Mouse (Mus musculus): Measurements from ENCODE around the gene Heg1. TPM values are rescaled to one million over a fixed set of nuclear protein-coding genes. Genes with fewer than 3 reads are reported as not detected.

Heg1 gene
- polyA plus RNA-seq, 1 experiment from 2014 or later = 39.8 TPM

GRCm38 (mm10) chr16:33681661-33682060 is 2.5 kb upstream of the Heg1 start:
- Histone ChIP-seq H3K36me3 (ENCODE audit: control insufficient read depth, insufficient read depth, low read length) (no peaks in the 10 kb centered on the region), H3K4me3 (ENCODE audit: low read depth, low read length) (no peak overlapping the region), H3K9me3 (ENCODE audit: control insufficient read depth, low read length) (no peaks in the 10 kb centered on the region), H3K27ac (ENCODE audit: low read depth, low read length) (no peak overlapping the region), H3K9ac (ENCODE audit: low read length) (no peak overlapping the region), H3K4me2 (ENCODE audit: low read depth, low read length, severe bottlenecking) (no peak overlapping the region), H3K27me3 (ENCODE audit: control insufficient read depth, insufficient read depth, low read length) (no peaks in the 10 kb centered on the region), H3K4me1 (replicated peaks; ENCODE audit: control insufficient read depth, insufficient read depth, low read length) (peaks cover 12% of the 10 kb centered on the region)
- ATAC-seq (replicated peaks; ENCODE audit: low FRiP score) (no peak), DNase-seq (ENCODE audit: low spot score) (no peak)

- no peak for ATAC-seq (replicated peaks; ENCODE audit: low FRiP score)
- peaks cover 17% of the 10 kb centered on the region for H3K4me1 ChIP-seq (replicated peaks; ENCODE audit: control insufficient read depth, insufficient read depth, low read length)
- H3K4me3 ChIP-seq (ENCODE audit: low read depth, low read length) = no peak overlapping the region
- no peak overlapping the region for H3K27ac ChIP-seq (ENCODE audit: low read depth, low read length)
- no peak overlapping the region for H3K4me2 ChIP-seq (ENCODE audit: low read depth, low read length, severe bottlenecking)
- 74% methylated on average over 3 of the region's 3 CpGs for whole genome bisulfite sequencing
- no peak for DNase-seq (ENCODE audit: low spot score)
- H3K36me3 ChIP-seq (ENCODE audit: control insufficient read depth, insufficient read depth, low read length) = no peaks in the 10 kb centered on the region; the same call in 1 of the 2 replicates
- no peak overlapping the region for H3K9ac ChIP-seq (ENCODE audit: low read length)
- H3K27me3 ChIP-seq (ENCODE audit: control insufficient read depth, insufficient read depth, low read length) = no peaks in the 10 kb centered on the region
- no peaks in the 10 kb centered on the region for H3K9me3 ChIP-seq (ENCODE audit: control insufficient read depth, low read length)
Measured at GRCm38 (mm10) chr16:33682651-33683050, 1.5 kb upstream of the Heg1 start.

- DNase-seq (ENCODE audit: low spot score) = no peak
- H3K9me3 ChIP-seq (ENCODE audit: control insufficient read depth, low read length) = no peaks in the 10 kb centered on the region
- no peaks in the 10 kb centered on the region; the same call in 1 of the 2 replicates for H3K36me3 ChIP-seq (ENCODE audit: control insufficient read depth, insufficient read depth, low read length)
- H3K4me3 ChIP-seq (ENCODE audit: low read depth, low read length) = peak overlapping the region; percentile 97
- peak overlapping the region; percentile 26; the same call in 1 of the 2 replicates for H3K27ac ChIP-seq (ENCODE audit: low read depth, low read length)
- 0 out of 2 replicates have a peak, but pooled peaks have one; percentile 6 for ATAC-seq (replicated peaks; ENCODE audit: low FRiP score)
- peak overlapping the region; percentile 81 for H3K4me2 ChIP-seq (ENCODE audit: low read depth, low read length, severe bottlenecking)
- WGBS = 64% methylated on average over 13 of the region's 13 CpGs
- peaks cover 22% of the 10 kb centered on the region for H3K4me1 ChIP-seq (replicated peaks; ENCODE audit: control insufficient read depth, insufficient read depth, low read length)
- H3K9ac ChIP-seq (ENCODE audit: low read length) = peak overlapping the region; percentile 97; the same call in 1 of the 2 replicates
- H3K27me3 ChIP-seq (ENCODE audit: control insufficient read depth, insufficient read depth, low read length) = no peaks in the 10 kb centered on the region
Measured at GRCm38 (mm10) chr16:33683206-33684161, 686 bp upstream of the Heg1 start.

- Histone ChIP-seq H3K27ac (ENCODE audit: low read depth, low read length) (peak overlapping the region; percentile 86), H3K4me3 (ENCODE audit: low read depth, low read length) (peak overlapping the region; percentile 97), H3K9me3 (ENCODE audit: control insufficient read depth, low read length) (no peaks in the 10 kb centered on the region), H3K4me2 (ENCODE audit: low read depth, low read length, severe bottlenecking) (peak overlapping the region; percentile 81), H3K27me3 (ENCODE audit: control insufficient read depth, insufficient read depth, low read length) (no peaks in the 10 kb centered on the region), H3K9ac (ENCODE audit: low read length) (peak overlapping the region; percentile 97), H3K4me1 (replicated peaks; ENCODE audit: control insufficient read depth, insufficient read depth, low read length) (peaks cover 22% of the 10 kb centered on the region), H3K36me3 (ENCODE audit: control insufficient read depth, insufficient read depth, low read length) (no peaks in the 10 kb centered on the region; the same call in 1 of the 2 replicates)
- under 1% methylated on average over 46 of the region's 46 CpGs for WGBS
- ATAC-seq (replicated peaks; ENCODE audit: low FRiP score) (peak; percentile 51), DNase-seq (ENCODE audit: low spot score) (no peak)
Measured at GRCm38 (mm10) chr16:33684703-33685701, 832 bp downstream of the Heg1 start.

GRCm38 (mm10) chr16:33686056-33686455 is 1.9 kb downstream of the Heg1 start:
- peak overlapping the region; percentile 97 for H3K9ac ChIP-seq (ENCODE audit: low read length)
- H3K4me2 ChIP-seq (ENCODE audit: low read depth, low read length, severe bottlenecking) = peak overlapping the region; percentile 81
- DNase-seq (ENCODE audit: low spot score) (no peak), ATAC-seq (replicated peaks; ENCODE audit: low FRiP score) (no peak)
- no peaks in the 10 kb centered on the region; the same call in 1 of the 2 replicates for H3K36me3 ChIP-seq (ENCODE audit: control insufficient read depth, insufficient read depth, low read length)
- peaks cover 31% of the 10 kb centered on the region for H3K4me1 ChIP-seq (replicated peaks; ENCODE audit: control insufficient read depth, insufficient read depth, low read length)
- WGBS = 77% methylated on average over 1 of the region's 1 CpGs
- no peaks in the 10 kb centered on the region for H3K9me3 ChIP-seq (ENCODE audit: control insufficient read depth, low read length)
- H3K27ac ChIP-seq (ENCODE audit: low read depth, low read length) = no peak overlapping the region
- H3K4me3 ChIP-seq (ENCODE audit: low read depth, low read length) = peak overlapping the region; percentile 97
- no peaks in the 10 kb centered on the region for H3K27me3 ChIP-seq (ENCODE audit: control insufficient read depth, insufficient read depth, low read length)

GRCm38 (mm10) chr16:33687724-33688123 is 3.6 kb downstream of the Heg1 start:
- 79% methylated on average over 3 of the region's 3 CpGs for WGBS
- Histone ChIP-seq H3K27me3 (ENCODE audit: control insufficient read depth, insufficient read depth, low read length) (no peaks in the 10 kb centered on the region), H3K4me1 (replicated peaks; ENCODE audit: control insufficient read depth, insufficient read depth, low read length) (peaks cover 33% of the 10 kb centered on the region), H3K9ac (ENCODE audit: low read length) (peak overlapping the region; percentile 47), H3K4me3 (ENCODE audit: low read depth, low read length) (peak overlapping the region; percentile 97; the same call in 1 of the 2 replicates), H3K4me2 (ENCODE audit: low read depth, low read length, severe bottlenecking) (peak overlapping the region; percentile 81; the same call in 1 of the 2 replicates), H3K9me3 (ENCODE audit: control insufficient read depth, low read length) (no peaks in the 10 kb centered on the region), H3K27ac (ENCODE audit: low read depth, low read length) (no peak overlapping the region), H3K36me3 (ENCODE audit: control insufficient read depth, insufficient read depth, low read length) (no peaks in the 10 kb centered on the region; the same call in 1 of the 2 replicates)
- no peak for DNase-seq (ENCODE audit: low spot score)
- ATAC-seq (replicated peaks; ENCODE audit: low FRiP score) = no peak

GRCm38 (mm10) chr16:33690975-33691747 is 7.0 kb downstream of the Heg1 start:
- H3K4me2 ChIP-seq (ENCODE audit: low read depth, low read length, severe bottlenecking) = peak overlapping the region; percentile 8; the same call in 1 of the 2 replicates
- H3K4me1 ChIP-seq (replicated peaks; ENCODE audit: control insufficient read depth, insufficient read depth, low read length) = peaks cover 27% of the 10 kb centered on the region
- H3K36me3 ChIP-seq (ENCODE audit: control insufficient read depth, insufficient read depth, low read length) = no peaks in the 10 kb centered on the region; the same call in 1 of the 2 replicates
- DNase-seq (ENCODE audit: low spot score) = no peak
- no peaks in the 10 kb centered on the region for H3K9me3 ChIP-seq (ENCODE audit: control insufficient read depth, low read length)
- no peaks in the 10 kb centered on the region for H3K27me3 ChIP-seq (ENCODE audit: control insufficient read depth, insufficient read depth, low read length)
- H3K9ac ChIP-seq (ENCODE audit: low read length) = peak overlapping the region; percentile 37; the same call in 1 of the 2 replicates
- H3K27ac ChIP-seq (ENCODE audit: low read depth, low read length) = no peak overlapping the region; the same call in 1 of the 2 replicates
- ATAC-seq (replicated peaks; ENCODE audit: low FRiP score) = peak; percentile 51; the same call in 1 of the 2 replicates
- whole genome bisulfite sequencing = 84% methylated on average over 6 of the region's 6 CpGs
- H3K4me3 ChIP-seq (ENCODE audit: low read depth, low read length) = no peak overlapping the region

All from forebrain, embryonic 11.5 days (tissue).